Mouse (Mus musculus) large intestine, adult 2 months (tissue): Measurements from ENCODE around the gene Rbm8a. TPM values are rescaled to one million over a fixed set of nuclear protein-coding genes. Genes with fewer than 3 reads are reported as not detected.
"Not testable (repeated sequence)": the region's sequence is repeated elsewhere in the genome, so short reads cannot be mapped to it uniquely, and the experiment has no call there.

Experiments used
- DNase-seq: peaks from one replicate; pipeline ENCODE4 v3.0.0-alpha.2; 2012; ENCODE audit warnings: low read depth, low spot score
- WGBS: fragments of 180-500 bp; shearing (Covaris S2); methylation state at CpG from one replicate; pipeline ENCODE4 v1.1.7; 2018; 5-methylcytosine and 5-hydroxymethylcytosine counted together
- polyA plus RNA-seq: library from polyadenylated mRNA; depleted of rRNA; stranded (reverse); fragments of >200 nt; gene quantifications from 2 replicates; pipeline ENCODE4 v1.2.3, GENCODE M21; 2012; rRNA removed

The Rbm8a gene
- polyA plus RNA-seq, 1 experiment: 18.2 TPM

GRCm38 (mm10) chr3:96665732-96666363, 36.1 kb downstream of the Rbm8a start:
- WGBS: 86% methylated on average over 7 of the region's 7 CpGs

GRCm38 (mm10) chr3:96666916-96667315, 37.2 kb downstream of the Rbm8a start:
- WGBS: 90% methylated on average over 5 of the region's 5 CpGs

More at GRCm38 (mm10) chr3:96665732-96666363, 36.1 kb downstream of the Rbm8a start:
- not testable (repeated sequence) for DNase-seq

GRCm38 (mm10) chr3:96667316-96667715, 37.6 kb downstream of the Rbm8a start:
- 40% methylated on average over 1 of the region's 1 CpGs for WGBS
- no peak for DNase-seq

More at GRCm38 (mm10) chr3:96666916-96667315, 37.2 kb downstream of the Rbm8a start:
- DNase-seq: no peak

GRCm38 (mm10) chr3:96668424-96669067, 38.8 kb downstream of the Rbm8a start:
- DNase-seq: no peak
- WGBS: 85% methylated on average over 5 of the region's 5 CpGs

- peak; percentile 40 for DNase-seq
- WGBS: 4% methylated on average over 35 of the region's 35 CpGs
Measured at GRCm38 (mm10) chr3:96669727-96670468, 40.2 kb downstream of the Rbm8a start, which contains the start of gene Ankrd35. Gene Ankrd35, plus strand, starts transcription at chr3:96670131.

- 99% methylated on average over 5 of the region's 5 CpGs for WGBS
- no peak for DNase-seq
Measured at GRCm38 (mm10) chr3:96671519-96671918, 41.8 kb downstream of the Rbm8a start.

- 89% methylated on average over 4 of the region's 4 CpGs for WGBS
Measured at GRCm38 (mm10) chr3:96673514-96673913, 43.8 kb downstream of the Rbm8a start.

GRCm38 (mm10) chr3:96674442-96674841, 44.7 kb downstream of the Rbm8a start:
- 50% methylated on average over 8 of the region's 8 CpGs for WGBS
- DNase-seq: no peak

More at GRCm38 (mm10) chr3:96673514-96673913, 43.8 kb downstream of the Rbm8a start:
- DNase-seq: no peak

- 20% methylated on average over 3 of the region's 3 CpGs for WGBS
- DNase-seq: no peak
Measured at GRCm38 (mm10) chr3:96675171-96675570, 45.4 kb downstream of the Rbm8a start.

- DNase-seq: no peak
- 22% methylated on average over 3 of the region's 3 CpGs for WGBS
Measured at GRCm38 (mm10) chr3:96675690-96676089, 46.0 kb downstream of the Rbm8a start.

GRCm38 (mm10) chr3:96678456-96678855, 48.7 kb downstream of the Rbm8a start:
- DNase-seq: no peak
- WGBS: 82% methylated on average over 7 of the region's 7 CpGs

- 14% methylated on average over 5 of the region's 5 CpGs for WGBS
- DNase-seq: no peak
Measured at GRCm38 (mm10) chr3:96679159-96679674, 49.5 kb downstream of the Rbm8a start.

- no peak for DNase-seq
- 72% methylated on average over 12 of the region's 12 CpGs for WGBS
Measured at GRCm38 (mm10) chr3:96680269-96680956, 50.7 kb downstream of the Rbm8a start.

Other genes starting within 250 kb of the Rbm8a start
- not detected in 2 replicates for gene BC107364, start 177.6 kb upstream of the Rbm8a start, polyA plus RNA-seq
- 0.05 TPM in 1 of 2 replicates, not detected in the other for gene Hfe2, start 104.8 kb upstream of the Rbm8a start, polyA plus RNA-seq
- gene Txnip, start 72.0 kb upstream of the Rbm8a start, polyA plus RNA-seq: 325 and 536 TPM in 2 replicates
- gene Gm16253, start 52.9 kb upstream of the Rbm8a start, polyA plus RNA-seq: not detected in 2 replicates
- 7.5 and 8.0 TPM in 2 replicates for gene Polr3gl, start 35.8 kb upstream of the Rbm8a start, polyA plus RNA-seq
- gene Ankrd34a, start 33.3 kb upstream of the Rbm8a start, polyA plus RNA-seq: 0.30 and 0.45 TPM in 2 replicates
- 6.9 and 7.5 TPM in 2 replicates for gene Lix1l, start 28.8 kb upstream of the Rbm8a start, polyA plus RNA-seq
- 31.4 and 36.6 TPM in 2 replicates for gene Pex11b, start 5.4 kb downstream of the Rbm8a start, polyA plus RNA-seq
- gene Gm42957, start 5.5 kb downstream of the Rbm8a start, polyA plus RNA-seq: 0.07 and 0.14 TPM in 2 replicates
- 1.3 and 1.6 TPM in 2 replicates for gene Itga10, start 15.7 kb downstream of the Rbm8a start, polyA plus RNA-seq
- gene Ankrd35, start 40.2 kb downstream of the Rbm8a start, polyA plus RNA-seq: 0.43 and 0.66 TPM in 2 replicates
- gene Pias3, start 66.5 kb downstream of the Rbm8a start, polyA plus RNA-seq: 17.5 and 23.4 TPM in 2 replicates
- gene Nudt17, start 78.6 kb downstream of the Rbm8a start, polyA plus RNA-seq: 1.8 and 2.8 TPM in 2 replicates
- gene Polr3c, start 97.7 kb downstream of the Rbm8a start, polyA plus RNA-seq: 46.2 and 63.9 TPM in 2 replicates
- gene Rnf115, start 97.7 kb downstream of the Rbm8a start, polyA plus RNA-seq: 21.2 and 30.1 TPM in 2 replicates
- gene Pdzk1, start 199.4 kb downstream of the Rbm8a start, polyA plus RNA-seq: 42.7 and 83.0 TPM in 2 replicates
- 4.2 and 5.2 TPM in 2 replicates for gene Cd160, start 199.4 kb downstream of the Rbm8a start, polyA plus RNA-seq